Mouse (Mus musculus) skeletal muscle tissue, adult 2 months (tissue): Measurements from ENCODE around the gene Ttyh3.

ENCODE experiments used
- DNase-seq: peaks from one replicate; pipeline ENCODE4 v3.0.0-alpha.2; 2012; ENCODE audit warnings: low read depth, low spot score

The Ttyh3 gene

DNA sequence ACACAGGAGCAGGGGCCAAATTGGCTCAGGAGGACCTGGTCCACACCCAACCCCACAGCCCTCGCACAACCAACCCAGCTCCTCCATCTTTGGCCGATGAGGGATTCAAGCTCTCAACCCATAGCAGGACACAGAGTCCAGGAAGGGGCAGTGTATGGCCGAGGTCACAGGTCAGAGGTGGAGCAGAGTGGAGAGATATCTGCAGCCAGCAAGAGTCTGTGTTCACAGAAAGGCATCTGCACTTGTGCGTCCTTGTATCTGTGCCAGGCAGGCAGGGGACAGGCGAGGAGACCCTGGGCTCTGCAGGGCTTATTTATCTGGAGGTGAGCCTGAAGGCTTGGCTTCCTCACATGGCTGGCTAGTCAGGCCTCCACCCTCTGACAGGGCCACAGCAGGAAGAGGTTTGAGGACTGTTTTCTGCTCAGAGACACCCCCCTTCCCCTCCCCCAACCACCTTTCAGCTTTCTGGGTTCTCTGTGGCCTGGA, 73.4 kb downstream of the Ttyh3 start:
- no peak for DNase-seq

DNA sequence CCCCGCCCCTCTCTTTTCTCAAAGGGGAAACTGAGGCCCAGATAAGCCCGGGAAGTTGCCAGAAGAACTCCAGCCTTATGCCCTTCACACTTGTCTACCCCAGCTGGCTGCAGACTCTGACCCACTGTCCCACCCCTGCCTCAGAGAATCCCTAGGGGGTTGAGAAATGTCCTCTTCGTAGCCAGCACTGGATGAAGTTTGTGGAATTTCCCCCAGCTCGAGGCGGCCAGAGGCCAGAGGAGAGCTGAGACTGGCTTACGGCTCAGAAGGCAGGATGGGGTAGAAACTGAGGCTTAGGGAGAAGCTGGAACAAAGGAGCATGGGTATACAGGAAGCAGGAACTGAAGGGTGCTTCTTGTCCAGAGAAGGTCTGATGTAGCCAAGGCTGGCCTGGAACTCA, 76.2 kb downstream of the Ttyh3 start:
- peak; percentile 71 for DNase-seq

DNA sequence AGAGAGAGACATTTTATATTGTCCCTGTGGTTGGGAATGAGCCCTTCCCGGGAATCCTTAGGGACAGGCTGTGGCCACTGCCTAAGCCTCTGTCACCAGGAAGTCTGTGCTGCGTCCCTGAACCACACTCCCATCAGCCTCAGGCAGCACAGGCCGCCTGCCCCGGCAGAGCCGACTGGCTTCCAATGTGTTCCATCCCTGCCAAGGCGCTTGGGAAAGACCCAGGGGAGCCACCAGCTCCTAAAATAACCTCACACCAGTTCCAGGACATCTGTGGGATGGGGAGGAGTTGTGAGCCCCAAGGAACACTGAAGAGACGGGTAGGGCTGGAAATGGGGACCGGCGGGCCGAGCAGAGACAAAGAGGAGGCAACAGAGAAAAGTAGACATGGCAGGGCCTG, 77.2 kb downstream of the Ttyh3 start:
- peak; percentile 92 for DNase-seq

DNA sequence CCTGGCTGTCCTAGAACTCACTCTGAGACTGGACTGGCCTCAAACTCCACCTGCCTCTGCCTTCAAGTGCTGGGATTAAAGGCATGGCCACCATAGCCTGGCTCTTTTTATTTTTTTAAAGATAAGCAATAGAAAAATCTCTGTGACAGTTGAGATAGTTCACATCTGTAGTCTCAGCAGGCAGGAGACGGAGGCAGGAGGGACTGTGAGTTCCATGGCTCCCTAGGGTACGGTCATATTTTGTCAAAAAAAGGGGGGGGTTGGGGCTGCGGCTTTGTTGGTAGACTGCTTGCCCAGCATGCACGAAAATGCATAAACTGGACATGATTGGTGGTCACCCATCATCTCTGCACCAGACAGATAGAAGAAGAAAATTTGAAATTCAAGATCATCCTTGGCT, 77.6 kb downstream of the Ttyh3 start:
- DNase-seq, result no peak
